Mouse (Mus musculus) fibroblast of lung, adult 2 months (primary cell): ENCODE measurements around the gene Mad1l1.

ENCODE experiments used
- DNase-seq: peaks from one replicate; pipeline ENCODE4 v3.0.0-alpha.2; 2011; ENCODE audit warnings: low read depth

Gene Mad1l1

GRCm38 (mm10) chr5:140084341-140084740 lies 237.0 kb downstream of the Mad1l1 start:
- no peak for DNase-seq

GRCm38 (mm10) chr5:140083911-140084310 lies 237.4 kb downstream of the Mad1l1 start:
- DNase-seq, result no peak

- DNase-seq, result peak; percentile 76
Observed at GRCm38 (mm10) chr5:140082204-140082812, 239.0 kb downstream of the Mad1l1 start.

- DNase-seq, result no peak
Observed at GRCm38 (mm10) chr5:140081084-140081483, 240.3 kb downstream of the Mad1l1 start.

GRCm38 (mm10) chr5:140079511-140079910 lies 241.8 kb downstream of the Mad1l1 start:
- no peak for DNase-seq

GRCm38 (mm10) chr5:140078406-140078805 lies 242.9 kb downstream of the Mad1l1 start:
- no peak for DNase-seq

GRCm38 (mm10) chr5:140076438-140076837 lies 244.9 kb downstream of the Mad1l1 start:
- DNase-seq, result no peak

- no peak for DNase-seq
Observed at GRCm38 (mm10) chr5:140073671-140074116, 247.7 kb downstream of the Mad1l1 start.

GRCm38 (mm10) chr5:140073148-140073670 lies 248.1 kb downstream of the Mad1l1 start:
- DNase-seq, result no peak

- DNase-seq, result no peak
Observed at GRCm38 (mm10) chr5:140068506-140068905, 252.8 kb downstream of the Mad1l1 start.

- no peak for DNase-seq
Observed at GRCm38 (mm10) chr5:140068051-140068450, 253.3 kb downstream of the Mad1l1 start.

- no peak for DNase-seq
Observed at GRCm38 (mm10) chr5:140066769-140067168, 254.6 kb downstream of the Mad1l1 start.

- DNase-seq, result no peak
Observed at GRCm38 (mm10) chr5:140066281-140066680, 255.1 kb downstream of the Mad1l1 start.

GRCm38 (mm10) chr5:140065281-140065945 lies 255.9 kb downstream of the Mad1l1 start:
- DNase-seq, result no peak

- peak; percentile 47 for DNase-seq
Observed at GRCm38 (mm10) chr5:140064521-140064920, 256.8 kb downstream of the Mad1l1 start.

GRCm38 (mm10) chr5:140062828-140063227 lies 258.5 kb downstream of the Mad1l1 start:
- no peak for DNase-seq

GRCm38 (mm10) chr5:140062316-140062715 lies 259.0 kb downstream of the Mad1l1 start:
- peak; percentile 30 for DNase-seq

- peak; percentile 67 for DNase-seq
Observed at GRCm38 (mm10) chr5:140061296-140061879, 260.0 kb downstream of the Mad1l1 start.

GRCm38 (mm10) chr5:140056291-140056690 lies 265.1 kb downstream of the Mad1l1 start:
- DNase-seq, result no peak

- DNase-seq, result no peak
Observed at GRCm38 (mm10) chr5:140055431-140055830, 265.9 kb downstream of the Mad1l1 start.

GRCm38 (mm10) chr5:140053626-140054025 lies 267.7 kb downstream of the Mad1l1 start:
- DNase-seq, result no peak

GRCm38 (mm10) chr5:140052405-140052804 lies 268.9 kb downstream of the Mad1l1 start:
- no peak for DNase-seq

- DNase-seq, result no peak
Observed at GRCm38 (mm10) chr5:140045453-140045852, 275.9 kb downstream of the Mad1l1 start.
